Mouse (Mus musculus) MEL (cell line): ENCODE data around the gene Krt18. TPM values are rescaled to one million over a fixed set of nuclear protein-coding genes. Genes with fewer than 3 reads are reported as not detected.

Source experiments
- DNase-seq: peaks from one replicate; pipeline ENCODE4 v3.0.0; 2011; ENCODE audit warnings: low read depth, low spot score
- H3K27ac ChIP-seq: 2 replicates; pipeline ENCODE4 v1.5.1; 2012; ENCODE audit warnings: low read depth, mild to moderate bottlenecking, control low read depth, low read length, moderate library complexity; ENCODE audit not compliant: control insufficient read depth
- H3K27me3 ChIP-seq, 2 experiments: fragments of 150-350 bp in 1 of 2; sonication (generic) in 1 of 2; 2 replicates each; pipeline ENCODE4 v1.6.1; 2012; ENCODE audit warnings: low read length in 2 of 2, mild to moderate bottlenecking in 2 of 2, improper control_type of control experiment in 1 of 2, moderate library complexity in 1 of 2; ENCODE audit not compliant: insufficient read depth in 2 of 2, control insufficient read depth in 1 of 2
- H3K36me3 ChIP-seq, 2 experiments: 2 replicates each; pipeline ENCODE4 v1.6.1; 2012 to 2014; ENCODE audit warnings: low read length in 2 of 2, improper control_type of control experiment in 1 of 2, inconsistent platforms in 1 of 2, mild to moderate bottlenecking in 1 of 2; ENCODE audit not compliant: insufficient read depth in 2 of 2, control insufficient read depth in 1 of 2
- H3K4me1 ChIP-seq, 2 experiments: fragments of 150-350 bp in 1 of 2; sonication (generic) in 1 of 2; 2 replicates each; pipeline ENCODE4 v1.6.1; 2012; ENCODE audit warnings: low read length in 2 of 2, improper control_type of control experiment in 1 of 2, mild to moderate bottlenecking in 1 of 2; ENCODE audit not compliant: insufficient read depth in 2 of 2, control insufficient read depth in 1 of 2
- H3K4me3 ChIP-seq, 2 experiments: fragments of 150-350 bp in 1 of 2; sonication (generic) in 1 of 2; 2 replicates each; pipeline ENCODE4 v1.5.1; 2012; ENCODE audit warnings: low read depth in 2 of 2, low read length in 2 of 2, mild to moderate bottlenecking in 2 of 2, moderate library complexity in 2 of 2, control low read depth in 1 of 2, improper control_type of control experiment in 1 of 2; ENCODE audit not compliant: control insufficient read depth in 1 of 2, insufficient read depth in 1 of 2
- H3K79me2 ChIP-seq: 2 replicates; pipeline ENCODE4 v1.6.1; 2012; ENCODE audit warnings: mild to moderate bottlenecking, low read length, moderate library complexity; ENCODE audit not compliant: control insufficient read depth, poor library complexity, insufficient read depth
- H3K9ac ChIP-seq: 2 replicates; pipeline ENCODE4 v1.6.1; 2012; ENCODE audit warnings: low read depth, mild to moderate bottlenecking, control low read depth, low read length, moderate library complexity; ENCODE audit not compliant: control insufficient read depth, poor library complexity, severe bottlenecking
- H3K9me3 ChIP-seq: fragments of 150-350 bp; sonication (generic); replicated peaks from 2 replicates; pipeline ENCODE4 v1.6.1; 2012; ENCODE audit warnings: mild to moderate bottlenecking, low read length, improper control_type of control experiment, moderate library complexity; ENCODE audit not compliant: insufficient read depth
- CHD2 ChIP-seq: IDR thresholded peaks from 2 replicates; pipeline ENCODE4 v1.6.1; 2011; ENCODE audit warnings: low read length, improper control_type of control experiment
- EP300 ChIP-seq, 2 experiments: IDR thresholded peaks; 2 replicates each; pipeline ENCODE4 v1.6.1; 2011; ENCODE audit warnings: improper control_type of control experiment in 2 of 2, low read length in 2 of 2, low read depth in 1 of 2, mild to moderate bottlenecking in 1 of 2
- HCFC1 ChIP-seq: IDR thresholded peaks from 2 replicates; pipeline ENCODE4 v1.6.1; 2012; ENCODE audit warnings: low read depth, mild to moderate bottlenecking, inconsistent platforms, low read length, improper control_type of control experiment, moderate library complexity
- MAFK ChIP-seq: IDR thresholded peaks from 2 replicates; pipeline ENCODE4 v1.6.1; 2011; ENCODE audit warnings: low read depth, mild to moderate bottlenecking, low read length, improper control_type of control experiment, borderline replicate concordance
- MEF2A ChIP-seq: IDR thresholded peaks from 2 replicates; pipeline ENCODE4 v1.6.1; 2014; ENCODE audit warnings: low read depth, mild to moderate bottlenecking, inconsistent platforms, low read length, improper control_type of control experiment; ENCODE audit not compliant: poor library complexity, insufficient replicate concordance, severe bottlenecking; ENCODE audit errors: extremely low read depth
- MXI1 ChIP-seq: IDR thresholded peaks from 2 replicates; pipeline ENCODE4 v1.6.1; 2011; ENCODE audit warnings: mild to moderate bottlenecking, low read depth, low read length, improper control_type of control experiment
- MYC ChIP-seq: IDR thresholded peaks from 2 replicates; pipeline ENCODE4 v1.6.1; 2011; ENCODE audit warnings: low read depth, mild to moderate bottlenecking, low read length, improper control_type of control experiment, moderate library complexity
- POLR2AphosphoS2 ChIP-seq: IDR thresholded peaks from 2 replicates; pipeline ENCODE4 v1.6.1; 2011; ENCODE audit warnings: low read length, improper control_type of control experiment
- POLR2AphosphoS5 ChIP-seq: IDR thresholded peaks from 2 replicates; pipeline ENCODE4 v1.6.1; 2012; ENCODE audit warnings: low read depth, borderline replicate concordance, mild to moderate bottlenecking, inconsistent platforms, low read length, moderate library complexity, mixed read lengths
- RAD21 ChIP-seq: IDR thresholded peaks from 2 replicates; pipeline ENCODE4 v1.6.1; 2011; ENCODE audit warnings: mild to moderate bottlenecking, low read depth, low read length, improper control_type of control experiment
- TBP ChIP-seq: IDR thresholded peaks from 2 replicates; pipeline ENCODE4 v1.8.0; 2011; ENCODE audit warnings: low read depth, low read length, improper control_type of control experiment
- TCF12 ChIP-seq: IDR thresholded peaks from 2 replicates; pipeline ENCODE4 v1.6.1; 2014; ENCODE audit warnings: low read depth, mild to moderate bottlenecking, inconsistent platforms, low read length, improper control_type of control experiment, moderate library complexity
- UBTF ChIP-seq: IDR thresholded peaks from 2 replicates; pipeline ENCODE4 v1.6.1; 2012; ENCODE audit warnings: low read depth, mild to moderate bottlenecking, inconsistent platforms, low read length, improper control_type of control experiment, moderate library complexity, borderline replicate concordance; ENCODE audit not compliant: insufficient read depth
- ZKSCAN1 ChIP-seq: IDR thresholded peaks from 2 replicates; pipeline ENCODE4 v1.6.1; 2012; ENCODE audit warnings: low read depth, mild to moderate bottlenecking, inconsistent platforms, low read length, improper control_type of control experiment, moderate library complexity
- ZMIZ1 ChIP-seq: IDR thresholded peaks from 2 replicates; pipeline ENCODE4 v1.6.1; 2012; ENCODE audit warnings: low read depth, mild to moderate bottlenecking, inconsistent platforms, low read length, improper control_type of control experiment, moderate library complexity
- polyA plus RNA-seq, 2 experiments: library from polyadenylated mRNA; stranded (reverse) in 1 of 2; unstranded in 1 of 2; fragments of >175 nt in 1 of 2; fragments of >200 nt in 1 of 2; gene quantifications; 2 replicates each; pipeline versions ENCODE4 v1.2.1 to v1.2.4; 2012; ENCODE audit warnings: low replicate concordance in 2 of 2, low read depth in 1 of 2; ENCODE audit not compliant: insufficient read length in 2 of 2, insufficient read depth in 1 of 2, missing spikeins in 1 of 2
- total RNA-seq: library from RNA; depleted of rRNA; stranded (reverse); fragments of 300-350 nt; gene quantifications from 2 replicates; pipeline ENCODE4 v1.2.3, GENCODE M21; 2012

The Krt18 gene
- total and polyA plus RNA-seq, 3 experiments = 0.08 TPM; not detected in 2

DNA sequence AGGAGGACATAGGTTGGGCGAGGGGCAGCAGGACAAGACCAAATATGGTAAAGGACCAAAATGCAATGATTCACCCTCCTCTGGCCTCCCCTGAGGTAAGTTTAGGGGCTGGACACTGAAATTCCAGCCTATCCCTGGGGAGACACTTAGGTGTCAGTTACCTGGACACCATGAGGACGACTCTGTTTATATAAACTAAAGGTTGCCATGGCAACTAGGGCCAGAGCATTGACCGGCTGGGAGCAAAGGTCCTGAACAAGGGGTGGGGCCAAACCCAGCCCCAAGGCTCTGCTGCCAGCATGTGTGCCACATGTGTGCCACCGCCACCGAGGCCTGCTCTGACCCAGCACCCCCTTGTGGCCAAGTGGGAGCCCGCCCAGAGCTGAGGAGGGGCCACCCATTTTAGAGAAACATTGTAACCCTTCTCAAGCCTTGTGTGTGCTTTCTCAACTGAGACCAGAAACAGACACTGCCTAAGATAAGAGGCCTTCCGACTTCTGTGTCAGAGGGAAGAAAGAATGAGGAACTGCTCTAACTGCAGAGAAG, 10.0 kb upstream of the Krt18 start (continued):
- TF ChIP-seq RAD21 (peak; percentile 27), HCFC1 (peak; percentile 65; the same call in 1 of the 2 replicates), TBP (peak; percentile 72)

DNA sequence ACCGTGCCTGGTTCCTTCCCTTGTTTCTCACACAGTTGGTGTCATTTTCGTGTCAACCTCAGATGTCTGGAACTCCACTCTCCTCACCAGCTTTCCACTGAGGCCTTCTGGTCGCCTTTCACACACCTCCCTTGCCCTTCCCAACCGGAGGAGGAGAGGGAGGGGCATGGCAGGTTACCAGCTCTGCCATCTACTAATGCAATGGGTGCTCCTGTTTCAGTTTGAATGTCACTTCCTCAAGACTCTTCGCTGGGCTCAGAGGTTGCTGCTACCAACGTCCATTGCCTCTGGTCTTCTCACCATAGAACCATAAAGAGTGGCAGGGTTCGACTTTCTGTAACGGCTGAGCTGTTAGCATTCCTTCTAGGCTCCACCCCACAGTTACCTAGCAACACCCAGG, 5.5 kb upstream of the Krt18 start:
- no peak overlapping the region for H3K27ac ChIP-seq
- H3K4me1 ChIP-seq = peaks cover 0 to 8% of the 10 kb centered on the region in 2 experiments; a peak in 3 of 4 replicates
- no peaks in the 10 kb centered on the region for H3K9me3 ChIP-seq
- peaks cover 2 to 3% of the 10 kb centered on the region in 2 experiments; a peak in 2 of 4 replicates for H3K27me3 ChIP-seq
- H3K36me3 ChIP-seq = peaks cover 0 to 7% of the 10 kb centered on the region in 2 experiments; a peak in 2 of 4 replicates
- no peak for TF ChIP-seq MEF2A
- H3K9ac ChIP-seq = no peak overlapping the region
- no peaks in the 10 kb centered on the region for H3K79me2 ChIP-seq
- H3K4me3 ChIP-seq = no peak overlapping the region
- DNase-seq = peak; percentile 18

DNA sequence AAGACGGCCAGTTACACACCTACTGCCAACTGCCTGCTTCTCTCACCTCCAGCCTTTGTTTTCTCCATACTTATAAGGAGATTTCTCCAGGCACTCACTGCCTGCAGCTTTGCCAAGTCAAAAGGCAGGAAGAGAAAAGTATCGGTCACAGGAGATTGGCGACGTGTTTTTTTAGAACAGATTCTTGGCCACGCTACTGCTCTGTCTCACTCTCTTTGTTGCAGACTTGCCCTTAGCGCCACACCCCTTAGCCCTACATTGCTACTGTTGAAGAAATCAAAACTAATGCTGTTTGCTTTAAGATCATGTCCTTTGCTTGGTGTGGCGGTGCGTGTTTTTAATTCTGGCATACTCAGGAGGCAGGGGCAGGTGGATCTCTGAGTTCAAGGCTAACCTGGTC, 4.1 kb upstream of the Krt18 start:
- no peaks in the 10 kb centered on the region for H3K79me2 ChIP-seq
- H3K27ac ChIP-seq = no peak overlapping the region
- no peak for DNase-seq
- H3K4me3 ChIP-seq = no peak overlapping the region
- peaks cover 2 to 3% of the 10 kb centered on the region in 2 experiments; a peak in 2 of 4 replicates for H3K27me3 ChIP-seq
- no peaks in the 10 kb centered on the region for H3K9me3 ChIP-seq
- no peak overlapping the region for H3K9ac ChIP-seq
- TF ChIP-seq MAFK (no peak), TCF12 (no peak), MXI1 (no peak), UBTF (no peak), CHD2 (no peak), MYC (no peak), POLR2AphosphoS2 (no peak), POLR2AphosphoS5 (no peak), ZMIZ1 (no peak), EP300 (IDR thresholded peaks at IDR 0.05; ENCODE audit: low read depth in 1 of 2, low read length in 2 of 2) (no peak), ZKSCAN1 (no peak), TBP (no peak)
- H3K4me1 ChIP-seq = no peaks in the 10 kb centered on the region
- no peaks in the 10 kb centered on the region for H3K36me3 ChIP-seq
